Mouse (Mus musculus): ENCODE data around the gene Nfkbia. TPM values are rescaled to one million over a fixed set of nuclear protein-coding genes. Genes with fewer than 3 reads are reported as not detected.

Gene Nfkbia
- polyA plus RNA-seq, 1 experiment from 2014 or later: 70.4 TPM

Other genes starting within 250 kb of the Nfkbia start
- 17.1 and 20.4 TPM in 2 replicates for gene 1110008L16Rik, start 193.1 kb downstream of the Nfkbia start, polyA plus RNA-seq (2014; fragmentation: Nextera tagmentation; extraction: Ambion mirVana)
- 28.2 and 30.0 TPM in 2 replicates for gene Ppp2r3c, start 189.6 kb downstream of the Nfkbia start, polyA plus RNA-seq (2014; fragmentation: Nextera tagmentation; extraction: Ambion mirVana)
- 478 and 499 TPM in 2 replicates for gene Psma6, start 108.4 kb downstream of the Nfkbia start, polyA plus RNA-seq (2014; fragmentation: Nextera tagmentation; extraction: Ambion mirVana)
- gene Aldoart2, start 72.6 kb upstream of the Nfkbia start, polyA plus RNA-seq (2014; fragmentation: Nextera tagmentation; extraction: Ambion mirVana): not detected in 2 replicates
- 0.07 TPM in 1 of 2 replicates, not detected in the other for gene Insm2, start 106.8 kb upstream of the Nfkbia start, polyA plus RNA-seq (2014; fragmentation: Nextera tagmentation; extraction: Ambion mirVana)